Mouse (Mus musculus) kidney, embryonic 14.5 days (tissue): ENCODE data around the gene Mad2l1bp. TPM values are rescaled to one million over a fixed set of nuclear protein-coding genes. Genes with fewer than 3 reads are reported as not detected.

Experiments
- ATAC-seq: fragments of 200-750 bp; cut with Nextera tagmentation; 2 replicates; pipeline ENCODE4 v1.8.0; 2017; ENCODE audit warnings: moderate number of reproducible peaks, mild to moderate bottlenecking, moderate TSS enrichment, moderate library complexity; ENCODE audit not compliant: low FRiP score, low TSS enrichment
- H3K27ac ChIP-seq: fragments of 300-500 bp; sonication (generic); 2 replicates; pipeline ENCODE4 v1.5.1; 2014; ENCODE audit warnings: low read depth, mild to moderate bottlenecking, low read length, moderate library complexity, mixed read lengths
- H3K27me3 ChIP-seq: fragments of 300-500 bp; sonication (generic); 2 replicates; pipeline ENCODE4 v1.6.1; 2014; ENCODE audit warnings: mild to moderate bottlenecking, low read length; ENCODE audit not compliant: control insufficient read depth, insufficient read depth
- H3K36me3 ChIP-seq: fragments of 300-500 bp; sonication (generic); 2 replicates; pipeline ENCODE4 v1.6.1; 2014; ENCODE audit warnings: low read length, mixed read lengths; ENCODE audit not compliant: control insufficient read depth, insufficient read depth
- H3K4me1 ChIP-seq: fragments of 300-500 bp; sonication (generic); 2 replicates; pipeline ENCODE4 v1.6.1; 2014; ENCODE audit warnings: low read length, mixed read lengths; ENCODE audit not compliant: control insufficient read depth, insufficient read depth
- H3K4me2 ChIP-seq: fragments of 300-500 bp; sonication (generic); replicated peaks from 2 replicates; pipeline ENCODE4 v1.6.1; 2014; ENCODE audit warnings: low read depth, mild to moderate bottlenecking, low read length
- H3K4me3 ChIP-seq: fragments of 300-500 bp; sonication (generic); 2 replicates; pipeline ENCODE4 v1.5.1; 2014; ENCODE audit warnings: mild to moderate bottlenecking, low read length
- H3K9ac ChIP-seq: fragments of 300-500 bp; sonication (generic); 2 replicates; pipeline ENCODE4 v1.6.1; 2014; ENCODE audit warnings: low read depth, mild to moderate bottlenecking, low read length, moderate library complexity
- H3K9me3 ChIP-seq: fragments of 300-500 bp; sonication (generic); 2 replicates; pipeline ENCODE4 v1.6.1; 2016; ENCODE audit warnings: low read length; ENCODE audit not compliant: control insufficient read depth
- WGBS: fragments of 180-500 bp; shearing (Covaris S2); extraction: QIAGEN DNeasy Blood & Tissue Kit; methylation state at CpG from one replicate; pipeline ENCODE4 v1.1.7; 2014; 5-methylcytosine and 5-hydroxymethylcytosine counted together
- polyA plus RNA-seq: library from polyadenylated mRNA; unstranded; fragments of >200 nt; fragmentation: Nextera tagmentation; extraction: Ambion mirVana; gene quantifications from 2 replicates; pipeline ENCODE4 v1.2.1, GENCODE M21; 2014

Gene Mad2l1bp
- 34.2 and 34.6 TPM in 2 replicates for polyA plus RNA-seq

GRCm38 (mm10) chr17:46152847-46153782, at the start of gene Mad2l1bp:
Gene Mad2l1bp, minus strand, starts transcription at chr17:46153553.
- peak within 1 kb of the TSS; percentile 71 for H3K9ac ChIP-seq
- ATAC-seq = peak; percentile 93
- peak within 1 kb of the TSS; percentile 31; the same call in 1 of the 2 replicates for H3K27ac ChIP-seq
- peak within 1 kb of the TSS; percentile 68 for H3K4me3 ChIP-seq
- H3K27me3 ChIP-seq = no peaks in the 10 kb centered on the region
- 5% methylated on average over 33 of the region's 33 CpGs for WGBS
- peaks cover 7% of the 10 kb centered on the region for H3K4me1 ChIP-seq
- H3K36me3 ChIP-seq = peaks cover 12% of the 10 kb centered on the region
- no peaks in the 10 kb centered on the region for H3K9me3 ChIP-seq
- peak within 1 kb of the TSS; percentile 75 for H3K4me2 ChIP-seq

- WGBS = 1% methylated on average over 20 of the region's 20 CpGs
- Histone ChIP-seq H3K4me1 (peaks cover 19% of the 10 kb centered on the region), H3K4me2 (peak overlapping the region; percentile 87), H3K9me3 (no peaks in the 10 kb centered on the region), H3K9ac (peak overlapping the region; percentile 92), H3K27me3 (no peaks in the 10 kb centered on the region), H3K36me3 (peaks cover 51% of the 10 kb centered on the region), H3K4me3 (peak overlapping the region; percentile 96), H3K27ac (peak overlapping the region; percentile 71)
- ATAC-seq = no peak; the same call in 1 of the 2 replicates
Observed at GRCm38 (mm10) chr17:46203078-46203477, 49.7 kb upstream of the Mad2l1bp start.

DNA sequence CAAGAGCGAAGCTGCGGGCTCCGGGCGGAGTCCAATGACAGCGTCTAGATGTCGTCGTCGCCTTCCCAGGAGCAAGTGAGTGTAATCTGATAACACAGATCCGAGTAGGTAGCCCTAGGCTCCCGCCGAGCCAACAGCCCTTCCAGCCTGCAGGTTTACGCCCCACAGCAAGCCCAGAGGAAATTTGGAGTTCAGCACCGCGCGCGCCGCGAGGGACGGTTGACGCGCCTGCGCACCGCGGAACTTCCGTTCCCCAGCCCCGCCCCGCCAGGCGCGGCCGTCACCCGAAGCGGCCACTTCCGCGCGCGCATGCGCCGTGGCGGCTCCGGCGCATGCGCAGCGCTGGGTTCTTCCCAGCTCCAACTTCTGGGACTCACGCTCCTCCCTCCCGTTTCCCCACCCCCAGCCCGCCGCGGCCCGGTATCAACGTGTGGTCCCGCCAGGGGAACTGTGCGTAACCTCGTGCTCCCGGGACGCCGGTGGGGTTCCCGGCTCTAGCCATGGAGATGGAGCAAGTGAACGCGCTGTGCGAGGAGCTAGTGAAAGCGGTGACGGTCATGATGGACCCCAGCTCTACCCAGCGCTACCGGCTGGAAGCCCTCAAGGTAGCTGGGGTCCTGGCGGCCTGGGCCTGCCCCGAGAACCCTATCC, 49.2 kb upstream of the Mad2l1bp start, which contains the start of the genes Polh and Xpo5:
Polh (minus strand) TSS at position 225 of the 651 bp plus-strand sequence.
Xpo5 (plus strand) TSS at position 362 of the 651 bp plus-strand sequence.
- peak; percentile 96 for ATAC-seq

DNA sequence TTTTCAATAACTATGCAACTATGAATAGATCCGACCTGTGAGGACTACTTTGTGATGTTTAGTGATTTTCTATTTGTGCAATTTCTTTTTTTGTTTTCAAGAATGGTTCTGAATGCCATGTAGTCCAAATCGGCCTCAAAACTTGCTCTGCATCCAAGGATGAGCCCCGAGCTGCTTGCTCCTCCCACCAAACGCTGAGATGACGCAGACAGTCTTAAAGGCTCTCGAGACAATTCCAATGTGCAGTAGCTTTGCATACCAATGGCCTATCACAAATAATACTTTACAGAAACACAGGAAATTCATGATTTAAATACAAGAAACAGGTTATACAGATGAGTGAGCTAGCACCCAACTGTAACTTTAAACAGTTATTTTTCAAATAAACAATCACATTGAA, 47.8 kb upstream of the Mad2l1bp start:
- Histone ChIP-seq H3K9ac (no peak overlapping the region), H3K36me3 (peaks cover 50% of the 10 kb centered on the region), H3K4me3 (peak overlapping the region; percentile 96), H3K27ac (no peak overlapping the region), H3K27me3 (no peaks in the 10 kb centered on the region), H3K4me2 (peak overlapping the region; percentile 87), H3K9me3 (no peaks in the 10 kb centered on the region), H3K4me1 (peaks cover 19% of the 10 kb centered on the region)
- no peak for ATAC-seq
- WGBS = 65% methylated on average over 6 of the region's 6 CpGs

More for the DNA sequence above, 49.2 kb upstream of the Mad2l1bp start, which contains the start of the genes Polh and Xpo5:
- WGBS = under 1% methylated on average over 66 of the region's 66 CpGs
- no peaks in the 10 kb centered on the region for H3K9me3 ChIP-seq
- no peaks in the 10 kb centered on the region for H3K27me3 ChIP-seq
- peak within 1 kb of the TSS; percentile 71 for H3K27ac ChIP-seq
- peaks cover 19% of the 10 kb centered on the region for H3K4me1 ChIP-seq
- peak within 1 kb of the TSS; percentile 96 for H3K4me3 ChIP-seq
- H3K36me3 ChIP-seq = peaks cover 50% of the 10 kb centered on the region
- peak within 1 kb of the TSS; percentile 92 for H3K9ac ChIP-seq
- H3K4me2 ChIP-seq = peak within 1 kb of the TSS; percentile 87

- H3K36me3 ChIP-seq = peaks cover 83% of the 10 kb centered on the region
- no peak for ATAC-seq
- H3K4me3 ChIP-seq = no peak overlapping the region
- no peaks in the 10 kb centered on the region for H3K4me1 ChIP-seq
- H3K27ac ChIP-seq = no peak overlapping the region
- H3K9me3 ChIP-seq = no peaks in the 10 kb centered on the region
- WGBS = 92% methylated on average over 2 of the region's 2 CpGs
- no peak overlapping the region for H3K9ac ChIP-seq
- H3K4me2 ChIP-seq = no peak overlapping the region
- no peaks in the 10 kb centered on the region for H3K27me3 ChIP-seq
Observed at GRCm38 (mm10) chr17:46188829-46189228, 35.5 kb upstream of the Mad2l1bp start.

DNA sequence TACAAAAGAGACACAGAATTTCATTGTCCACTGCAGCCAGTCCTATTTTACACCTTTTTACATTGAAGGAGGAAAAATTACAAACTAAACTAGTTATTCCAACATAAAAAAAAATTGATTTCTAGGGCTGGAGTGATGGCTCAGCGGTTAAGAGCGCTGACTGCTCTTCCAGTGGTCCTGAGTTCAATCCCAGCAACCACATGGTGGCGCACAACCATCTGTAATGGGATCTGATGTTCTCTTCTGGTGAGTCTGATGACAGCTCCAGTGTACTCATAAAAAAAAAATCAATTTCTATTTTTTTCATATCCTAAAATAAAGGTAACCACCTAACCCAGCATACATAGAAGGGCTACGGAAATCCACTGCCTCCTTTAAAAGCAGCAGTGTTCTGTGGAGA, 28.9 kb upstream of the Mad2l1bp start:
- no peak overlapping the region for H3K9ac ChIP-seq
- no peak overlapping the region for H3K4me3 ChIP-seq
- no peaks in the 10 kb centered on the region for H3K27me3 ChIP-seq
- WGBS = 84% methylated on average over 4 of the region's 4 CpGs
- ATAC-seq = no peak
- no peaks in the 10 kb centered on the region for H3K9me3 ChIP-seq
- H3K4me1 ChIP-seq = no peaks in the 10 kb centered on the region
- no peak overlapping the region for H3K27ac ChIP-seq
- H3K4me2 ChIP-seq = no peak overlapping the region
- peaks cover 85% of the 10 kb centered on the region for H3K36me3 ChIP-seq

DNA sequence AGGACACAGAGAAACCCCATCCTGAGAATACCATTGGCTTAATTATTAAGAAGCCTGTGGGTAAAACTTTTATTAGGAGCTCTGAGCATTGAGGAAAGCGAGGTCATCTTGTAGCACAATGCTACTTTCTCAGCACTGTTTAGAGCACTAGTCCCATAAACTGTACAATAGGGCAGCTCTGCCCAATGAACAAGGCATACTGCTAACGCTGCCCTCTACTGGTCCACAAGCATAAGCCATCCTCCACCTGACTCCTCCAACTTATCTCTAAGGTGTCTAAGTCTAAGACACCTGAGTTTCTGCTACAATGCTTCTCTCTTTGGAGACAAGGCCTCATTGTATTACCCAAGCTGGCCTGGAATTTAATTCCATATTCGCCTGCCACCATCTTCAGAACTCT, 17.2 kb upstream of the Mad2l1bp start:
- H3K27me3 ChIP-seq = no peaks in the 10 kb centered on the region
- H3K9ac ChIP-seq = no peak overlapping the region
- H3K4me2 ChIP-seq = no peak overlapping the region
- no peak for ATAC-seq
- no peak overlapping the region for H3K27ac ChIP-seq
- no peak overlapping the region for H3K4me3 ChIP-seq
- H3K9me3 ChIP-seq = no peaks in the 10 kb centered on the region
- no peaks in the 10 kb centered on the region for H3K4me1 ChIP-seq
- peaks cover 82% of the 10 kb centered on the region for H3K36me3 ChIP-seq
- 79% methylated on average over 3 of the region's 3 CpGs for WGBS

- no peaks in the 10 kb centered on the region for H3K9me3 ChIP-seq
- H3K36me3 ChIP-seq = peaks cover 91% of the 10 kb centered on the region
- no peaks in the 10 kb centered on the region for H3K4me1 ChIP-seq
- no peak for ATAC-seq
- no peak overlapping the region for H3K4me2 ChIP-seq
- no peak overlapping the region for H3K9ac ChIP-seq
- H3K27me3 ChIP-seq = no peaks in the 10 kb centered on the region
- no peak overlapping the region for H3K4me3 ChIP-seq
- H3K27ac ChIP-seq = no peak overlapping the region
- 91% methylated on average over 5 of the region's 5 CpGs for WGBS
Observed at GRCm38 (mm10) chr17:46168768-46169167, 15.4 kb upstream of the Mad2l1bp start.
